Mouse (Mus musculus): ENCODE measurements around the gene Olfr461. TPM values are rescaled to one million over a fixed set of nuclear protein-coding genes. Genes with fewer than 3 reads are reported as not detected.
"Not testable (repeated sequence)": the region's sequence is repeated elsewhere in the genome, so short reads cannot be mapped to it uniquely, and the experiment has no call there.

Gene Olfr461
- 0.19 and 0.34 TPM in 2 replicates for polyA plus RNA-seq (2015; fragmentation: Nextera tagmentation; extraction: Ambion mirVana)

DNA sequence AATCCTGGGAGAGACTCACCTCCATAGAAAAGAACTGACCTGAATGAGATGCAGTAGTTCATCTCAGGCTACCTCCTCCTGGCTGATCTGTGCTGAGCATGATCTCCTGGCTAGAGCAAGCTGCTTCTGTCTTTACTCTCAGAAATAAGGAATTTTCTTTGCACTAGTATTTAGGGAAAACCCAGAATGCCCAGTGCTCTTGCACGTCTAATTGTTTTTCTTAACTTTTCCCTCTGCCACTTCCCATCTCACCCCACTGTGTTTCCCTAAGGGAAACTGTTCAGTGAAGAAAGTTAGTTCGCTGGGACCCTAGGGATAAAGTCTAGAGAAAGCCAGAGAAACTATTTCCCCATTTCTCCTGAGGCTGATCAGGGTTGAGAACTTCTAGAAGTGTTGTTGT, at the start of gene Olfr461:
Gene Olfr461 (minus strand): TSS at position 101 of the 400 bp plus-strand sequence.
- no peak within 1 kb of the TSS for H3K4me2 ChIP-seq (replicated peaks)
- no peaks in the 10 kb centered on the region for H3K27me3 ChIP-seq
- H3K36me3 ChIP-seq = no peaks in the 10 kb centered on the region
- no peak within 1 kb of the TSS for H3K9ac ChIP-seq (replicated peaks)
- H3K4me1 ChIP-seq = no peaks in the 10 kb centered on the region
- H3K9me3 ChIP-seq = no peaks in the 10 kb centered on the region
- no peak within 1 kb of the TSS for H3K27ac ChIP-seq (replicated peaks)
- no peak within 1 kb of the TSS for H3K4me3 ChIP-seq
- ATAC-seq (replicated peaks) = no peak
- 88% methylated on average over 2 of the region's 2 CpGs for WGBS

DNA sequence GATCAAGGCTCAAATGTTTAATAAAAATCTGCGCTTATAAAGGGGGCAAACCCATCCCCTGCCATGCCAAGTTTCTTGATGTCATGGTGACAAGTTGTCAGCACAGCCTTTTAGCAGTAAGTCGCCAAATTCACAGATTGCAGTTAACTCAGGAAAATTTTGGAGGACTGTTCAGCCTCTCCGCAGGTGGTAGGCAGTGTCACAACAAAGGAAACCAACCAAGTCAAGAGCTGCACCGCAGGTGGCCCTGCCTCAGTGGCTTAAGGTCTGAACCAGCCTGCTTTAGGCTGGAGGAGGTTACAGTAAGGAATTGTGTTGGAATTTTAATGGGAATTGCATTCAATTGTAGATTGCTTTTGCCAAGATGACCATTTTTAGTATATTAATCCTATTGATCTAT, 43.7 kb upstream of the Olfr461 start:
- ATAC-seq (replicated peaks) = not testable (repeated sequence)

DNA sequence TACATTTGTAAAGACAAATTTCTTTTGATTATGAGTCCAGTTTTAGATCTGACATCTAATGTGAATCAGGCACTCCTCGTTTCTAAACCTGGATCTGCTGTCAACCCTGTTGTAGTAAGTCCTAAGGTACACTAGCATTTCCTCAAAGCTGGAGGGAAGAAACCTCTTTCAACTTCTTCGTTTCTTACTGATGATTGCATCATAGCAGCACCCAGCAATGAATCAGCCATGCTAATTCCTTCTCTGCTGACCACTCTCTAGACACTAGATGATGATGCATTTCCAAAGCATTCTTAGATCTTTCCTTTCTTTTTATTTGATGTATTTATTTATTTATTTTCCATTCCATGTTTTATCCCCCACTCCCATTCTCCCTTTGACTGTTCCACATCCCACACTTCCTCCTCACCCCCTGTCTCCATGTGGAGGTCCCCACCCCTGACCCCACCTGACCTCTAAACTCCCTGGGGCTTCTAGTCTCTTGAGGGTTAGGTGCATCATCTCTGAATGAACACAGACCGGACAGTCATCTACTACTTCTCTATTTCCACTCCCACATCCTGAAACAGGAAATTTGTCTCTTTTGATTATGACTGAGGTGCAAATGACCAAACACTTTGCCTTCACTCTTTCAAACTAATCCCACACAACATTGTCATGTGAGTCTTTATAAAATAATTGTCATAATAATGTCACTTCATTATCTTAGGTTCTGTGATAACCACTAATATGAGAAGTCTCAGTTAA, 40.1 kb upstream of the Olfr461 start:
- WGBS = 77% methylated on average over 3 of the region's 3 CpGs
- no peak for ATAC-seq (replicated peaks)
- no peak overlapping the region for H3K9ac ChIP-seq (replicated peaks)

More for the DNA sequence above, 43.7 kb upstream of the Olfr461 start:
- not testable (repeated sequence) for H3K36me3 ChIP-seq; H3K4me3 ChIP-seq; H3K4me2 ChIP-seq (replicated peaks); H3K9me3 ChIP-seq; H3K27ac ChIP-seq (replicated peaks); H3K27me3 ChIP-seq; H3K9ac ChIP-seq (replicated peaks); H3K4me1 ChIP-seq
- 27% methylated on average over 4 of the region's 4 CpGs for WGBS

DNA sequence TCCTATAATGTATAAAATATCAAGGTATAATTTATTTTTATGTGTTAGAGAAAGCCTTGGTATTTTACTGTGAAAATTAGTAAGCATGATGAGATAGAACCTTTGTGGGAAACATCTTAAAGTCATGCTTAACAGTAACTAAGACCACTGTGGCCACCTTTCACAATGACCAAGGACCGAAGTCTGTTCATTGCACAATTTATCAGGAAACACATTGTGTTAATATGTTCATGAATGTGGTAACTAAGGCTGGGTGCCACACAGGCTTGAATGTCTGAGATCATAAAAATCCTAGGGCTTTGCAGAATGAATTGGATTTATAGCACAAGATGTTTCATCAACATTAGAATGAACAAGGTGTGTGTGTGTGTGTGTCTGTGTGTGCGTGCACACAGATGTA, 33.5 kb upstream of the Olfr461 start:
- 98% methylated on average over 2 of the region's 2 CpGs for WGBS
- Histone ChIP-seq H3K36me3 (no peaks in the 10 kb centered on the region), H3K9me3 (no peaks in the 10 kb centered on the region), H3K4me3 (no peak overlapping the region), H3K9ac (replicated peaks) (no peak overlapping the region), H3K27ac (replicated peaks) (no peak overlapping the region), H3K4me1 (no peaks in the 10 kb centered on the region), H3K4me2 (replicated peaks) (no peak overlapping the region), H3K27me3 (no peaks in the 10 kb centered on the region)
- no peak for ATAC-seq (replicated peaks)

More for the DNA sequence above, 40.1 kb upstream of the Olfr461 start:
- Histone ChIP-seq H3K36me3 (no peaks in the 10 kb centered on the region), H3K4me2 (replicated peaks) (no peak overlapping the region), H3K27me3 (no peaks in the 10 kb centered on the region), H3K27ac (replicated peaks) (no peak overlapping the region), H3K9me3 (no peaks in the 10 kb centered on the region), H3K4me3 (no peak overlapping the region), H3K4me1 (no peaks in the 10 kb centered on the region)

DNA sequence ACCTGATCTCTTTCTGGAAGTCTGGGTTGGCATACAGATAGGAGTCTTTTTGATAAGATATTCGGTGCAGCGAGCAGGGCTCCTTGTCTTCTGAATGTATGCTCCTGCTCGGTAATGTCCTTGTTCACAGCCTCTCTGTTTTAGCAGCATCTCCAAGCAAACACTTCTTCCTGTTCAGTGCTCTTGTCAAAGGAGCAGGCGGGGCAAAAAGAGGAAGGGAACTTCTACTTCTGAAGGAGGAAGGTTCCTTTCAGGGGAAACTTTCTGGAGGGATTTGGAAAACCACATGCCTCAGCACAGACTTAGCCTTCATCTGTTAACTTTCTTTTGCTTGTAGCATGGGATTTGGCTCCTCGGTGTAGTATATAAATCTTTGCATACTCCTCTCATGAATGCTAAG, 30.8 kb upstream of the Olfr461 start, which contains the start of gene Clec5a:
Gene Clec5a (minus strand): TSS at position 177 of the 400 bp plus-strand sequence.
- Histone ChIP-seq H3K9ac (replicated peaks) (no peak within 1 kb of the TSS), H3K4me2 (replicated peaks) (no peak within 1 kb of the TSS), H3K4me1 (no peaks in the 10 kb centered on the region), H3K27me3 (no peaks in the 10 kb centered on the region), H3K9me3 (no peaks in the 10 kb centered on the region), H3K27ac (replicated peaks) (no peak within 1 kb of the TSS), H3K4me3 (no peak within 1 kb of the TSS), H3K36me3 (no peaks in the 10 kb centered on the region)
- ATAC-seq (replicated peaks) = no peak
- 88% methylated on average over 5 of the region's 5 CpGs for WGBS

DNA sequence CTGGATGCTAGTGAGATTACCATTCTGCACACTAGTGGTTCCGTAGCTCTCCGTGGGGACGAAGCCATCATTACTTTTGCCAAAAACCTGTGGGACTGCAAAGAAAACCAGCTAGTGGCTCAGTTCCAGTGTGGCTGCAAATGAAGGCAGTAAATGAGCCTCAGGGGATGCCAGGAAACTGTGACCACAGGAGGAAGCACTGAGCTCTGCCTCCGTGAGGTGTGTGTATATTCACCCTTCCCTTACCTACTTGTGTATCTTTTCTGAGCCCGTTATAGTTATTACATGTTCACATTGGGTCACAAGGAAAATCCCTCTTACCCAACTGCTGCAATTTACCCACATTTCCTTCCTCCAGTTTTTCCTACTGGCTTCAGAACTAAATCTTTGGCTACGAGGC, 29.5 kb upstream of the Olfr461 start:
- WGBS = 77% methylated on average over 6 of the region's 6 CpGs
- Histone ChIP-seq H3K9ac (replicated peaks) (no peak overlapping the region), H3K4me1 (no peaks in the 10 kb centered on the region), H3K9me3 (no peaks in the 10 kb centered on the region), H3K27ac (replicated peaks) (no peak overlapping the region), H3K4me3 (no peak overlapping the region), H3K36me3 (no peaks in the 10 kb centered on the region), H3K4me2 (replicated peaks) (no peak overlapping the region), H3K27me3 (no peaks in the 10 kb centered on the region)
- ATAC-seq (replicated peaks) = no peak

DNA sequence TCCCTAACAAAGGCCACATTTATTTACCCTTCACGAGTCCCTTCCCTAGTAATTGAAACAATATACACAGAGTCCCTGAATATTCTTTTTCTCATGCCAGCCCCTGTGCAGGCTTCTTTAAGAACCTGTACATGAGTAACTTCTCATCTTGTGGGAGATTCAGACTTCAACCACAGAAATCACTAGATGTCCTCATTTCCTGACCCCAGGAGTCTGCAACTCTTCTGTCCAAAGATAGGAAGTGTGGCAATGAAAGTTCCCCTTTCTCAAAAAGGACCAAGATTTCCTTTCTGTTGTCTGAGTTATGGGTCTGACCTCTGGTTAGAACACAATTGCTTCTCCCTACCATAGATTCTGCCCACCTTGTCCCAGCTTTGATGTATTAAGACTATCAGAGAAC, 21.5 kb upstream of the Olfr461 start:
- Histone ChIP-seq H3K4me2 (replicated peaks) (no peak overlapping the region), H3K36me3 (no peaks in the 10 kb centered on the region), H3K9ac (replicated peaks) (no peak overlapping the region), H3K27me3 (no peaks in the 10 kb centered on the region), H3K9me3 (no peaks in the 10 kb centered on the region), H3K4me1 (no peaks in the 10 kb centered on the region), H3K27ac (replicated peaks) (no peak overlapping the region), H3K4me3 (no peak overlapping the region)
- ATAC-seq (replicated peaks) = no peak
- whole genome bisulfite sequencing = 85% methylated on average over 1 of the region's 1 CpGs

DNA sequence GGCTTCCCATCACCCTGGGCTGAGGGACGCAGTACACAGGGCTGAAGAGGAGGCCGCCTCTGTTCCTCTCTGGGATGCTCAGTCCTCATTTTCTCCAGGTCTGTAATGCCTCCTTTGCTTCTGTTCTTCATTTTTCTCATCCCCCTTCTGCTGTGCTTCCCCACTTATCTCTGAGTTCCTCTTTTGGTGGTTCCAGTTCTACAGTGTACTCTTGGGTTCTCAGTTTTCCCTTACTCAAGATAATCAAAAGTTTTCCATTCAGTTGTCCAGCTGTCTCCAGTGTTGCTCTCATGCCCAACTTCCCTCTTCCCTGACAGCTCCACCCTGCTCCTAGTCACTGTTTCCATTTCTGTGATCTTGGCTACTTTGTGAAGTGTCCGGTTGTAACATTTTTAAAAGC, 18.8 kb upstream of the Olfr461 start:
- Histone ChIP-seq H3K4me3 (no peak overlapping the region), H3K27ac (replicated peaks) (no peak overlapping the region), H3K27me3 (no peaks in the 10 kb centered on the region), H3K9me3 (no peaks in the 10 kb centered on the region), H3K9ac (replicated peaks) (no peak overlapping the region), H3K36me3 (no peaks in the 10 kb centered on the region), H3K4me2 (replicated peaks) (no peak overlapping the region), H3K4me1 (no peaks in the 10 kb centered on the region)
- no peak for ATAC-seq (replicated peaks)
- WGBS = 80% methylated on average over 3 of the region's 3 CpGs

DNA sequence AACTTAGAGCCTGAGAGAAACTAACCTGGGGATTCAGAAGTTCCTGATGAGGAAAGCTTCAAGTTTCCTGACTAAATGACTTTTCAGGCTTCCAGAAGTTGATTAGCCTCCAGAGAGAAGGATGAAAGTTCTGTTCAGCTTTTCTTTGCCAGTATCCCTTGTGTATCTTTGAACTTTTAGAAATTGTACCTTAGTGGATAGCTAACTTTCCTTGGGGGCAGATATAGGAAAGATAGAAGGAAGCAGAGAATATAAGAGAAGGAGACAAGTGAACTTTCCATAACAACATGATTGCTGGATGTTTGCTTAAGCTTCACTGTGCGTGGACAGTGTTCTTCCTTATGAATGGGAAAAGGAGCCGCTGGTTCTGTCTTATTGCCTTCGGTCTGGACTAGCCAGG, 14.3 kb upstream of the Olfr461 start, which contains the start of gene Olfr460:
Gene Olfr460 (plus strand): TSS at position 301 of the 400 bp plus-strand sequence.
- Histone ChIP-seq H3K36me3 (no peaks in the 10 kb centered on the region), H3K4me3 (no peak within 1 kb of the TSS), H3K4me2 (replicated peaks) (no peak within 1 kb of the TSS), H3K9me3 (no peaks in the 10 kb centered on the region), H3K27me3 (no peaks in the 10 kb centered on the region), H3K27ac (replicated peaks) (no peak within 1 kb of the TSS), H3K9ac (replicated peaks) (no peak within 1 kb of the TSS), H3K4me1 (no peaks in the 10 kb centered on the region)
- WGBS = 92% methylated on average over 3 of the region's 3 CpGs
- no peak for ATAC-seq (replicated peaks)

DNA sequence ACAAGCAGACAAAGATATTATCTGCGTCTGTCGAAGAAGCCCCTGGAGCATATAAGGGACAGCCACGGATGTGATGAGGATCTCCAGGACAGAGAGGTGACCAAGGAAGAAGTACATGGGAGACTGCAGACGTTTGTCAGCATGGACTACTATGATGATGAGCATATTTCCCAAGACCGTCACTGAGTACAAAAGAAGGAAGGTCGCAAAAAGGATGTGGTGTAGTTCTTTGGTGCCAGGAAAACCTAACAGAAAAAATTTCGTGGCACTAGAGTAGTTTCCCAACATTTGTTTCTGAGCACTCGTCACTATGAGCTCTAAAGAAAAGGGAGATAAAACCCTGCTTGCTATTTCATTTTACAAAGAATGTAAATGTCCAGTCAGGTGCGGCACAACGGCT, 10.2 kb downstream of the Olfr461 start:
- no peak for ATAC-seq (replicated peaks)
- WGBS = 83% methylated on average over 10 of the region's 10 CpGs
- no peak overlapping the region for H3K4me3 ChIP-seq
- H3K4me1 ChIP-seq = no peaks in the 10 kb centered on the region
- no peak overlapping the region for H3K4me2 ChIP-seq (replicated peaks)
- H3K9me3 ChIP-seq = no peaks in the 10 kb centered on the region
- no peak overlapping the region for H3K27ac ChIP-seq (replicated peaks)
- H3K27me3 ChIP-seq = no peaks in the 10 kb centered on the region
- no peak overlapping the region for H3K9ac ChIP-seq (replicated peaks)
- H3K36me3 ChIP-seq = no peaks in the 10 kb centered on the region

DNA sequence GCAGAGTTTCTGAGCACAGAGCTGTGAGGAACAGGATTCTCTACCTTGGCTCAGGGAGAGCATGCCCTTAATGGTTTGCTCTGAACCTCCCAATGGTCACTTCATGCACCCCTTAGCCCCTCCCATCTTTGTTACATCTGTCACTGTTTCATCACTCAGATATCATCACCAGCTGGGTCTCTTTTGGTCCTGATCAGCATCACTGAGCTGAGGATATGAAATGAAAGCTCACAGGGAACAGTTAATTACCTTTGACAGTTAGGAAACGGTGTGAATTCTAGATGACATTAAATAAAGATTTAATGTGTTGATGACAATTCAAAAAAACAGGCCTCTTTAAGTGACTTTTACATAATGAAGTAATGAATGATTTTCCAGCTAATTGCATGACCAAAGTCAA, 35.4 kb downstream of the Olfr461 start, which contains the start of gene Prss37:
Gene Prss37 (minus strand): TSS at position 101 of the 400 bp plus-strand sequence.
- Histone ChIP-seq H3K4me2 (replicated peaks) (no peak within 1 kb of the TSS), H3K4me1 (no peaks in the 10 kb centered on the region), H3K36me3 (no peaks in the 10 kb centered on the region), H3K9me3 (no peaks in the 10 kb centered on the region), H3K27me3 (no peaks in the 10 kb centered on the region), H3K9ac (replicated peaks) (no peak within 1 kb of the TSS), H3K27ac (replicated peaks) (no peak within 1 kb of the TSS), H3K4me3 (no peak within 1 kb of the TSS)
- 81% methylated on average over 1 of the region's 1 CpGs for WGBS
- no peak for ATAC-seq (replicated peaks)

DNA sequence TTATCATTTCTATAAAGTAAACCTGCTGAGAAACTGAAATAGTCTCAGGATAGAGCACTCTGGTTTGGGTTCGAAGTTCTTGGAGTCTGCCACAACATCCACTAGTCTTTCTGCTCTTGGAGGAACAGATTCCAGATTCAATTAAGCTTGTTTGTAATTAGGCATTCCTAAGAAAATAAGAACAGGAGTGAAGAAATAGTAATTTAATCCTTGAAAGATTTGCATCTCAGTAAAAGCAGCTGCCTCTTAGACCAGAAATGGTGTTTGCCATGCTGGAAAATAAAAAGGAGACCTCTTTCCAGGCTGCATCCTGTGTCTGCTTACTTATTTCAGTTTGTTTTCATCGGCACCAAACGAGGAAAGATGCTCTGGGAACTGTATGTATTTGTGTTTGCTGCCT, 61.6 kb downstream of the Olfr461 start, which contains the start of gene Tas2r108:
Gene Tas2r108 (plus strand): TSS at position 301 of the 400 bp plus-strand sequence.
- no peaks in the 10 kb centered on the region for H3K4me1 ChIP-seq
- no peak for ATAC-seq (replicated peaks)
- WGBS = 86% methylated on average over 3 of the region's 3 CpGs
- H3K27ac ChIP-seq (replicated peaks) = no peak within 1 kb of the TSS
- H3K27me3 ChIP-seq = no peaks in the 10 kb centered on the region
- no peaks in the 10 kb centered on the region for H3K36me3 ChIP-seq
- no peak within 1 kb of the TSS for H3K4me3 ChIP-seq
- H3K4me2 ChIP-seq (replicated peaks) = no peak within 1 kb of the TSS
- H3K9ac ChIP-seq (replicated peaks) = no peak within 1 kb of the TSS
- no peaks in the 10 kb centered on the region for H3K9me3 ChIP-seq
